Mouse (Mus musculus) layer of hippocampus, adult 18-20 months (tissue): Measurements from ENCODE around the gene Ccdc18. TPM values are rescaled to one million over a fixed set of nuclear protein-coding genes. Genes with fewer than 3 reads are reported as not detected.
A peak's percentile ranks its signal among the peaks of the same experiment; 100 is the strongest.
"Not testable (repeated sequence)": the region's sequence is repeated elsewhere in the genome, so short reads cannot be mapped to it uniquely, and the experiment has no call there.

Experiments used
- DNase-seq, 2 experiments: peaks; one replicate each; pipeline ENCODE4 v3.0.0; 2022; ENCODE audit warnings: low spot score in 2 of 2
- long read RNA-seq: library from polyadenylated mRNA; stranded (forward); transcript quantifications from one replicate; pipeline ENCODE4 v2.0.0, GENCODE M21; 2021
- total RNA-seq, 2 experiments: library from RNA; stranded (reverse); gene quantifications; 2 replicates each; pipeline ENCODE4 v1.2.3; 2021

Gene Ccdc18
- total RNA-seq, result 1 to 10 TPM; 1.1 to 1.4 TPM
- long read RNA-seq, result 0 reads

GRCm38 (mm10) chr5:108132441-108133243 lies at the start of gene Ccdc18, which contains the start of gene Tmed5:
Gene Ccdc18, plus strand, starts transcription at chr5:108132875.
Gene Tmed5, minus strand, starts transcription at chr5:108132620.
- peak; percentile 97 to 98 for DNase-seq

DNA sequence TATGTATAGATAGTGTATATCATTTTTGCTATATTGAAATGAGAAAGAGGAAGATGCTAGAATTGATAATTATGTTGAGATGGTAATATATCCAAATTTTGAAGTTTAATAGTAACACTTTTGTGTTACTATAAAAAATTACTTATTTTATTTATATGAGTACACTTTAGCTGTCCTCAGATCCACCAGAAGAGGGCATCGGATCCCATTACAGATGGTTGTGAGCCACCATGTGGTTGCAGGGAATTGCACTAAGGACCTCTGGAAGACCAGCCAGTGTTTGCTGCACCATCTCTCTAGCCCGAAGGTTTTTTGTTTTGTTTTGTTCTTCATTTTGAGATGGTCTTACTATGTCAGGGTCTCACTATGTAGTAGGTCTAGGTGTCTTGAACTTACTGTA lies 47.2 kb upstream of the Ccdc18 start:
- DNase-seq, result no peak

DNA sequence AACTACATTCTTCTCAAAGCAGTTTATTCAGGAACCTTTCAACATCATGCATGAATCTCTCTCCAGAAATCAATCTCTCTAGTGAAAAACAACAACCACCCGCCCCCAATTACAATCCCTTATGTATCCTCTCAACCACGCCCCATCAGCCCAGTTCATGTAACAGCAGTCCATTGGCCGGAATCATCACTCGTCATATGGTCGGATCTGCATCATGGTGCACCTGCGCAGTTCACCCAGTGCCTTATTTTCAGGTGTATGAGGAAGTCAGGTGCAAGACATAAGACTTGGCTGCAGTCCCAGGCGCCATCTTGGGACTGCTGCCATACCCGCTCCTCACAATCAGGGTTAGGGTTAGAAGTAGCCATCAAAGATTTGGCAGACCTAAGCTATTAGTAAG lies 39.9 kb upstream of the Ccdc18 start:
- DNase-seq, result not testable (repeated sequence)

DNA sequence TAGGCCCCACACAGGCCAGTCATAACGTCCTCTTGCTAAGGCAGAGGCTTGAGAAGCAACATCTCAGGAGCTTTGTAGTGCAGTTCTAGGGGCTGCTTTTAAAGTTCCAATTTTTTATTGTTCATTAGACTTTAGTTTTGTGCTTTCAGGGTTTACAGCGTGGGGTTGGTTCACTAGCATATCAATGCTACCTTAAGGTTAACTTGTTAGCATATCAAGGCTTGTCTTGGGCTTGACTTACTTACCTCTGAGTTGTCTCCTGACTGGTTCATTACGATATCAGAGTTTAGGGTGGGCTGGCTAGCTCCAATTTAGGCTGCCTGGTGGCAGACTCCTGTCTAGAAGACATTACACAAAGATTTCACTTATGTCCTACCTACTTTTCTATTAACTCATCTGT lies 35.0 kb upstream of the Ccdc18 start:
- DNase-seq, result no peak

DNA sequence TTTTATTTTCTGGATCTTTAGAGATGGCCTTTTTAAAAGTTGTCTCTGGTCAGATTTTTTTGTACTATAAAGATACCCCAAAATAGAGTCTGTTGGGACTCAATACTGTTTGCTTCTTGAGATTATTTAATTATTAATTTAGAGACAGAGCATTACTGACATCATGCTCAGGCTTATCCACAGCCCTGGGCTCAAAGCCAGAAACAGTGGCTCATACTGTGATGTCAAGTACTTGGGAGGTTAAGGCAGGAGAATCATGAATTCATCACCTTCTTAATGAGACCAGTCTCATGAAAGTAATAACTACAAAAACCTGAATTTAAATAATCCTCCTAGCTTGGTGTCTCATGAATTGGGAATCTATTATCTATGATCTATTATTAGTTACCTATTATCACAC lies 32.5 kb upstream of the Ccdc18 start:
- DNase-seq, result no peak

DNA sequence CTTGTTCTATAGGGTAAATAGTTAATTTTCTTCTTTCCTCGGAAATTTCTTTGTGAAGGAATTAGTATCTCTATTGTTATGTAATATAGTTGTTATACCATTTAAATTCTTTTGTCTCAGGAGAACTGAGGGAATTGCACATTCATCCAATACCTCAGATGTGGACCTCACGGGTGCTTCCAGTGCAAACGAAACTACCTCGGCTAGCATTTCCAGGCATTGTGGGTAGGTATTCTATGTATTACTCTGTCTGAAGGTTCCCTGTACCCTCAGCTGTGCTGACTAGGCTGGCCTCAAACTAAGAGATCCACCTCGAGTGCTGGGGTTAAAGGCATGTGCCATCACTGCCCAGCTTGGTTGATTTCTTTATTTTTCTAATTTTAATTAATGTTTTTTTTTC lies 28.4 kb upstream of the Ccdc18 start:
- DNase-seq, result no peak

GRCm38 (mm10) chr5:108109346-108109745 lies 23.3 kb upstream of the Ccdc18 start:
- DNase-seq, result no peak

- DNase-seq, result no peak
These were observed 15.0 kb upstream of the Ccdc18 start for GRCm38 (mm10) chr5:108117693-108118092.

DNA sequence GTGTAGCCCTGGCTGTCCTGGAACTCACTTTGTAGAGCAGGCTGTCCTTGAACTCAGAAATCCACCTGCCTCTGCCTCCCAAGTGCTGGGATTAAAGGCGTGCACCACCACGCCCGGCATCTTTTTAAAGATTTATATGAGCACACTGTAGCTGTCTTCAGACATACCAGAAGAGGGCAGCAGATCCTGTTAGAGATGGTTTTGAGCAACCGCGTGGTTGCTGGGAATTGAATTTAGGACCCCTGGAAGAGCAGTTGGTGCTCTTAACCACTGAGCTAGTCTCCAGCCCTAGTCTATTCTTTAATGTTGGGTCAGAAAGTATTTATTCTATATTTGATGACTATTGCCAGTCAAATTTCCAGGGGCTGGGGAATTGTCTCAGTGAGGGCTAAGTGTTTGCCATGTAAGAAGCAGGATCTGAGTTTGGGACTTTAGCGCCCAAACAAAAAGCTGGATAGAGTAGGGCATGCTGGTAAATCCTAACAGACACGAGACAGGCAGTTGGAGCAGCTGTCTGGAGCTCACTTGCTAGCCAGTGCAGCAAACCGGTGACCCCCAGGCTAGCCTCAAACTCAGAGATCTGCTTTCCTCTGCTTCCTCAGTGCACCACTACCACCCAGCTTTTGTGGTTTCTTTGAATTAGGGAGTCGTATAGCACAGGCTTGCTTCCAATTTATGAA lies 12.3 kb upstream of the Ccdc18 start:
- DNase-seq, result no peak

DNA sequence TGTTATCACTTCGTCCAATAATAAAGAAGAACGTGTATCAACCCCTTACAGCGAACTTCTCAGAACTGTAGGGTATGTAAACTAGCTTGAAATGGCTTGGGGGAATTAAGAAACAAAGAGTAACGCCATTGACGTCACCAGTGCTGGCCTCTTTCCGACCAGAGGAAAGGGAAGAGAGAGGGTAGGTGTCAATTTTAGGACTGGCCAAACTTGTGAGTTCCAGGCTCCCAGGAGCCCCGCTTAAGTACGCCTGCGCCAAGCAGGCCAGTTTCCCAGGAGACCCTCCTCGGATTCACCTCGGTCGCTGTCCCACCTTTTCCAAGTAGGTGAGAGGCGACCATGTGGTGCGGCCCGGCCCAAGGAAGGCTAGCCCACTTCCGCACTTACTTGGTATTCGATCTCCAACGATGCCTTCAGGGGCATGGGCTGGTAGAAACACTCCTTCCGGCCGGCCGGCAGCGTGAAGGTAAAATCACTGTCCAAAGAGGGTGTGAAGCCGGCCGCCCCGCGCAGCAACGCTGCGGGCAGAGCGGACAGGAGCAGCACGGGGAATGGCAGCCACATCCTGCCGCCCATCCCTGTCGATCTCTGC lies 730 bp upstream of the Ccdc18 start:
- no peak for DNase-seq

- no peak for DNase-seq
These were observed 19.9 kb downstream of the Ccdc18 start for GRCm38 (mm10) chr5:108152592-108152991.

GRCm38 (mm10) chr5:108160796-108161195 lies 28.1 kb downstream of the Ccdc18 start:
- no peak for DNase-seq

- peak in 1 of 2 experiments; percentile 14 for DNase-seq
These were observed 31.0 kb downstream of the Ccdc18 start for GRCm38 (mm10) chr5:108163695-108164094.

DNA sequence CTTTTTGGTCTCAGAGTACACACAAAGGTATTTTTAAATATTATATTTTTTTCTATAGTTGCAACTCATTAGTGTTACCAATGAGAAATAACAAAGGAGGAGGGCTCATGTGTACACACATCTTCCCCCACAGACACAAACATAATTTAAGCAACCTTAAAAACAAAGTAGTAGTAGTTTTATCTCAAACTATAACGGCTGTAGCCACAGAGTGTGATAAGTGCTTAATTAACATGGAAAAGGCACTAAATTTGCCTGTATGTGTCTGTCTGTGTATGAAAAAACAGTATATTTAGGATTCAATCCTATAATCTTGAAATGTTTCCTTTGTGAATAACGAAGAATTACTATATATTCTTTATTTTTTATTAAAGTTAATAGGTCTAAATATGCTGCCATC lies 51.4 kb downstream of the Ccdc18 start:
- no peak for DNase-seq

GRCm38 (mm10) chr5:108188967-108189366 lies 56.3 kb downstream of the Ccdc18 start:
- DNase-seq, result no peak

DNA sequence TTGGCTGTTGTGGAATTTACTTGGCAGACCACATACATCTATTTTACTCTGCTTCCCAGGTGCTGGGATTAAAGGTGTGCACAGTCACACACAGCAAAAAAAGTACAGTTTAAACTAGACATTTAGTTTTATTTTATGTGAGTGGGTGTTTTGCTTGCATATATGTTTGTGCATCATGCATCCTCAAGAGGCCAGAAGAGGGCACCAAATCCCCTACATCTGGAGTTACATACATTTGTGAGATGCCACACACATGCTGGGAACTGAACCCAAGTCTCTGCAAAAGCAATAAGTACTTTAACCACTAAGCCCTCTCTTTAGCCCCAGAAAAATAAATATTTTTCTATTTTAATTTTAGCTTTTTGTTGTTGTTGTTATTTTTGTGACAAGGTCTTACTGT lies 73.3 kb downstream of the Ccdc18 start:
- no peak for DNase-seq

GRCm38 (mm10) chr5:108211512-108211911 lies 78.8 kb downstream of the Ccdc18 start:
- DNase-seq, result no peak

DNA sequence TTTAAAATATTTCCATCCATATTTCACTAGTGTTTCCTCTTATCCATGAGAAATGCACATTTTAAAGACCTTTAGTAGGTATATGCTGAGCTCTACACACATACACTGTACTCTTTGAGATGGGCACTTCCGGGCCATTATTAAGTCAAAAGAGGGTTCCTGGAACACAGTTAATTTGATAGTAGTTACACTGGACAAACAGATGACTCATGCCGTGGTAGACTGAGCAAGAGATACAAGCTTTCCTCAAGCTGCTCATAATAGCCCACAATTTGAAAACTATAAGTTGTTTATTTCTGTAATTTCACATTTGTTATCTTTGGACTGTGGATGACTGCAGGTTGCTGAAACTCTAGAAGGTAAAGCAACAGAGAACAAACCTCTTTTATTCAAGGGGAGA lies 82.3 kb downstream of the Ccdc18 start:
- no peak for DNase-seq

DNA sequence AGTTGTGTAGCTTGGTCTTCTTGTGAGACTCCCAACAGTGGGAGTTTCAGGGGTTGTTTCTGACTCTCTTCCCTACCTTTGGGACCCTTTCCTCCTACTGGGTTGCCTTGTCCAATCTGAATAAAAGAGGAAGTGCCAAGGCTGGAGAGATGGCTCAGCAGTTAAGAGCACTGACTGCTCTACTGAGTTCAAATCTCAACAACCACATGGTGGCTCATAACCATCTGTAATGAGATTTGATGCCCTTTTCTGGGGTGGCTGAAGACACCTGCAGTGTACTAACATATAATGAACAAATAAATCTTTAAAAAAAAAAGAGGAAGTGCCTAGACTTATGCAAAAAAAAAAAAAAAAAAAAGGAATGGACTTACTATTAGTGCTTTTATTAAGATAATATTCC lies 91.4 kb downstream of the Ccdc18 start:
- no peak for DNase-seq

- DNase-seq, result no peak
These were observed 93.5 kb downstream of the Ccdc18 start for GRCm38 (mm10) chr5:108226159-108226558.

DNA sequence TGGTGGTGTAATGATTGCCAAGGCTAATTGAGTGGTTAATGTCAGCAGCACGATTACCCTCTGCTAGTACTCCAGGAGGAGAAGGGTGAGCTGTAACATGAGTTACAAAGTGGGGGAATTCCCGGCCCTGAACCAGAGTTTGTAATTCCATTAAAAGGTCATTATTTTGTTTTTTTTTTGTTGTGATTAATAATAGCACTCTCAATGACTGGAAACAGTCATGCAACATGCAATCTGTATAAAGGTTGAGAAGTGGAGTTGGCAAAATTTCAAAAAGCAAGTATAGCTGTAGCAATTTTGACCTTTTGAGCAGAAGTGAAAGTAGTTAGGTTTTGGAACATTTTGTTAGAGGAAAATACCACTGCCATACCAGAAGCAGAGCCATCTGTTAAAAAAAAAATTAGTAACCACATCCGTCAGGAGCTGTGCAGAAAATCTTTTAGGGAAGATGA lies 113.7 kb downstream of the Ccdc18 start:
- peak in 1 of 2 experiments; percentile 40 for DNase-seq

GRCm38 (mm10) chr5:108250033-108250432 lies 117.4 kb downstream of the Ccdc18 start:
- DNase-seq, result no peak
